Mouse (Mus musculus) skeletal muscle tissue, adult 2 months (tissue): Measurements from ENCODE around the gene Inha.

Experiments
- DNase-seq: peaks from one replicate; pipeline ENCODE4 v3.0.0-alpha.2; 2012; ENCODE audit warnings: low read depth, low spot score

Inha gene

GRCm38 (mm10) chr1:75490785-75491551, 15.9 kb upstream of the Inha start:
- no peak for DNase-seq

- DNase-seq, result no peak
Observed at GRCm38 (mm10) chr1:75492579-75493170, 14.2 kb upstream of the Inha start.

GRCm38 (mm10) chr1:75494878-75495548, 11.9 kb upstream of the Inha start:
- DNase-seq, result no peak

- no peak for DNase-seq
Observed at GRCm38 (mm10) chr1:75498897-75499296, 8.0 kb upstream of the Inha start.

- no peak for DNase-seq
Observed at GRCm38 (mm10) chr1:75499441-75499840, 7.4 kb upstream of the Inha start.

- DNase-seq, result no peak
Observed at GRCm38 (mm10) chr1:75501905-75502304, 5.0 kb upstream of the Inha start.

GRCm38 (mm10) chr1:75502945-75503650, 3.8 kb upstream of the Inha start:
- no peak for DNase-seq

GRCm38 (mm10) chr1:75503651-75503980, 3.3 kb upstream of the Inha start:
- DNase-seq, result no peak

- DNase-seq, result no peak
Observed at GRCm38 (mm10) chr1:75504256-75505045, 2.4 kb upstream of the Inha start.

GRCm38 (mm10) chr1:75505159-75505955, 1.5 kb upstream of the Inha start:
- DNase-seq, result peak; percentile 74

GRCm38 (mm10) chr1:75505956-75506831, 683 bp upstream of the Inha start, which contains the start of gene Obsl1:
Gene Obsl1, minus strand, starts transcription at chr1:75506452.
- DNase-seq, result peak; percentile 83

GRCm38 (mm10) chr1:75509586-75509985, 2.7 kb downstream of the Inha start:
- no peak for DNase-seq

GRCm38 (mm10) chr1:75510154-75510553, 3.3 kb downstream of the Inha start:
- DNase-seq, result no peak

- no peak for DNase-seq
Observed at GRCm38 (mm10) chr1:75511437-75512210, 4.7 kb downstream of the Inha start.

- DNase-seq, result no peak
Observed at GRCm38 (mm10) chr1:75512550-75512949, 5.7 kb downstream of the Inha start.

- DNase-seq, result no peak
Observed at GRCm38 (mm10) chr1:75516703-75517380, 10.0 kb downstream of the Inha start.

- DNase-seq, result no peak
Observed at GRCm38 (mm10) chr1:75517984-75518383, 11.1 kb downstream of the Inha start.

- DNase-seq, result no peak
Observed at GRCm38 (mm10) chr1:75518427-75518826, 11.6 kb downstream of the Inha start.
